Mouse (Mus musculus): Measurements from ENCODE around the gene Scrg1.
"Not testable (repeated sequence)": the region's sequence is repeated elsewhere in the genome, so short reads cannot be mapped to it uniquely, and the experiment has no call there.

Scrg1 gene

DNA sequence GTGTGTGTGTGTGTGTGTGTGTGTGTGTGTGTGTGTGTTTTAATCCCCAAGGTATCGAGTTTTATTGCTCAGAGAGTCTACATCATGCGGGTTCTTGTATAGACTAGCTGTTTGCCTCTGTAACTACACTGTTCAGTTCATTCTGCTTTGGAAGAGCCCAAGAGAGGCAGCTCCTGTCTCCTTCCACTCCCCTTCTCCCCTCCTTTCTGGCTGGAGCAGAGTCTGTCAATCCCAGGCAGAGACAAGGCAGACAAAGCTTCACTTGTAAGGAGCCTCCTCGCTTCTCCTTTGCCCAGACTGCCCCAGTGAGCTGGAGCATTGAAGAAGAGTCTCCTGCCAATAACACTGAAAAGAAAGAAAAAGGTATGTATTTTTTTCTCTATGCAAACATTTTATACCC, at the start of gene Scrg1:
Gene Scrg1, plus strand, starts transcription at position 159 of the 400 bp plus-strand sequence.
- DNase-seq (ENCODE audit: low read depth, low spot score): no peak

DNA sequence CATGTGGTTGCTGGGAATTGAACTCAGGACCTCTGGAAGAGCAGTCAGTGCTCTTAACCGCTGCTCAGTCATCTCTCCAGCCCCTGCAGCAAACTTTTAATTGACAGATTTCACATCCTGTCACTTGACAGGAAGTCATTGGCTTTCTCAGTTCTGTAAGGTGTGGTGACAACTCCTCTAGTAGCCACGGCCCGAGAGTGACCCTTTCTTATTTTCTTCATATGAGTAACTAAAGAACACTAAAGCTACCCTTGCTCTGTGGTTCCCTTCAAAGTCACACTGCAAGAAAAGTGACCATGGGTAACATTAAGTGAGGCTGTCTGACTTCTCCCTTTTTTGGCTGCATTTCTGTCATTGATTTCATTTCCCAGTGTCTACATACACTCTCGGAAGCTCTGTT, 49.4 kb upstream of the Scrg1 start:
- DNase-seq (ENCODE audit: low read depth, low spot score): no peak

DNA sequence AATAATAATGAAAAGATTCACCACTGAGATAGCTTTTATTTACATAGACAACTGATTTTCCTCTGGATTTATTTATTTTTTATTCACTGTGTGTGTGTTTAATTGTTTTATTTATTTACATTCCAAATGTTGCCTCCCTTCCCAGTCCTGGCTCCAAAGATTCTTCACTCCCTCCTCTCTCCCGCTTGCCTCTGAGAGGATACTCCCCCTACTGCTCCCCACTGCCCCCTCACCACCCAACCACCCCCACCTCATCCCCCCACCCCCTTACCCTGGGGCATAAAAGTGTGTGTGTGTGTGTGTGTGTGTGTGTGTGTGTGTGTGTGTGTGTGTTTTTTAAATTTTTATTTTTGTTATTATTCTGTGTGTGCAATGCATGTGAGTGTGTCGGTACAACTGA, 46.4 kb upstream of the Scrg1 start:
- DNase-seq (ENCODE audit: low read depth, low spot score): no peak

DNA sequence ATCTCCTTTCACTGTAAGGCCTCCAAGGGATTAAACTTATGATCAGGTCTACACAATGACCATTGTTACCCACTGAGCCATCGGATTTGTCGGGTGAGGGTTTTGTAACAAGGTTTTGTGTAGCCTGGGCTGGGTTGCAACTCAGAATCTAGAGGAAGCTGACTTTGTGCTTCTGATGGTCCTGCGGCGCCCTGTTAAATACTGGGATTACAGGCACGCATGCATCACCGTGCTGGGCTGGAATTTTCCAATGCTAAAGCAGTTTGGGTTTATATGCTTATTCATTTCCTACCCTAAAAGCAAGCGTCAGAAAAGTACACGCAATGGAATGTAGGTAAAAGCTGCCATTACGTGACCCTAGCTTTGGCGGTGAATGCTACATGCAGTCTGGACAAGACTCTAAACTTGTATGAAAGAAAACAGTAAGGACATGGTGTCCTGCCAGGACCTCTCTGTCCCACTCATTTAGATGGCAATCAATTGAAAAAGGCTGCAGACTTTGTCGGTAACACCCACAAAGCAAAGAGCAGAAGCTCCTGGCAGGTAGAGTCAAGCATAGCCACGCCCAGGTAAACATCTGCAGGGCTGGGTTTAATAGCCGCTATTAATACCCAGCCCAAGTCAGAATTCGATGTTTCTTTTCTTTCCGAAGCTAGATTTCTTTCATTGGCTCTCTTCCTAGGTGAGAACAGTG, 45.8 kb upstream of the Scrg1 start:
- no peak for DNase-seq (ENCODE audit: low read depth, low spot score)

DNA sequence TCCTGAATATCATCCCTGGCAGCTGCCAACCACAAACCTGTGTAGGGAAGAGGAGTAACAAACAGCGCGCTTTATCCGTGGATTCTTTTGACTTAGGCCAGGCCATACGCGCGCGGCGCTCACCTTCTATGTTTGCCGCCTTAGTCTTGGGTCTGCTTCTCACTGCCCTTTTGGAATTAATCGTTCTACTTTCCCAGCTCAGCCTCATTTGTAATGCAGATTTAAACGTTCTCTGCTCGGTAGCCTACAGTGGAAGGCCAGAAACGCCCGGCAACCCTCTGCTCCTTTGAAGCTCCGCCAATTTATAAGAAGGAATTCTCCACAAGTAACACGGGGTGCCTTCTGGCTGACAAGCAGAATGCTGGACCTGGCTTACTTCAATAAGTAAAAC, 45.3 kb upstream of the Scrg1 start:
- DNase-seq (ENCODE audit: low read depth, low spot score): no peak

DNA sequence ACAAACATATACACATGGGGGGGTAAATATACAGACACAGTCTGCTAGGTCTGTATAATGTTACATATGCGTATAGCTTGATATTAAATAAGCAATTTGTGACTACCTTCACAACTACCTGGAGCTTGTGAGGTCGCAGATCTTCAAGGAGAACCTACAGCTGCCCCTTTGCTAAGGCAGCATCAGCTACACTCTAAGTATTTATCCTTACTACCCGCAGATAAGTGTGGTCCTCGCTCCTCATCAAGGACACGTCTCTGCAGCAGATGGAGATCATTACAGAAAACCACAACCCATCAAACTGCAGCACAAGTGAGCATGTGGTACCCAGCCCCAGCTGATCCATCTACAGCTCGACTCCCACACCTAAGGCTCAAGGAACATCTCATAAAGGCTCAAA, 44.4 kb upstream of the Scrg1 start:
- no peak for DNase-seq (ENCODE audit: low read depth, low spot score)

DNA sequence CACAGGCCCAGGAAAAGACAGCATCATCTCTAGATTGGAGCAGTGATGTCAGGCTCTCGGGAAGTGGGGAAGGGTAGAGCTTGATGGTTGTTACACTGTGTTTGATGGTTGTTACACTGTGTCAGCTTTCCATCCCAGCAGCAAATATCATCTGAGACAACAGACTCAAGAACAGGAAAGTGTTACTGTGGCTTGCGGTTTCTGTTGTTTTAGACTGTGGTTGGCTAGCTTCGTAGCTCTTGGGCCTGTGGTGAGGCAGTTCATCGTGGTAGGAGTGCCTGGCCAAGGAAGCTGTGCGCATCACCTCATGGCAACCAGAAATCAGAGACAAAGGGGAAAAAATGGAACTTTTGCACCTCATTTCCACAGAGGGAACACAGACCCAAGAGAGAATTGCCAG, 38.9 kb upstream of the Scrg1 start:
- DNase-seq (ENCODE audit: low read depth, low spot score): no peak

DNA sequence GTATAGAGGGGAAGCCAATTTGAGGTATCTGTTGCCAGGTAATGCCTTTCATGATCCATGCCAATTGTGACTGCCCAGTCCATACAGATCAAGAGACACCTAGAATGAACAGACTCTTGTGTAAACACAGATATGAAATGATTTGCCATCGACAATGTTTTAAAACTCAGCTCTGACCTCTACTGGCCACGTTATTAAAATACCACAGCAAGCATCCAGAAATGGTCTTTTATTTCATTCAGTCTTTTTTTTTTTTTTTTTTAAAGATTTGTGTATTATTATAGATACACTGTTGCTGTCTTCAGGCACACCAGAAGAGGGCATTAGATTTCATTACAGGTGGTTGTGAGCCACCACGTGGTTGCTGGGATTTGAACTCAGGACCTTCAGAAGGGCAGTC, 29.6 kb upstream of the Scrg1 start:
- DNase-seq (ENCODE audit: low read depth, low spot score): no peak

DNA sequence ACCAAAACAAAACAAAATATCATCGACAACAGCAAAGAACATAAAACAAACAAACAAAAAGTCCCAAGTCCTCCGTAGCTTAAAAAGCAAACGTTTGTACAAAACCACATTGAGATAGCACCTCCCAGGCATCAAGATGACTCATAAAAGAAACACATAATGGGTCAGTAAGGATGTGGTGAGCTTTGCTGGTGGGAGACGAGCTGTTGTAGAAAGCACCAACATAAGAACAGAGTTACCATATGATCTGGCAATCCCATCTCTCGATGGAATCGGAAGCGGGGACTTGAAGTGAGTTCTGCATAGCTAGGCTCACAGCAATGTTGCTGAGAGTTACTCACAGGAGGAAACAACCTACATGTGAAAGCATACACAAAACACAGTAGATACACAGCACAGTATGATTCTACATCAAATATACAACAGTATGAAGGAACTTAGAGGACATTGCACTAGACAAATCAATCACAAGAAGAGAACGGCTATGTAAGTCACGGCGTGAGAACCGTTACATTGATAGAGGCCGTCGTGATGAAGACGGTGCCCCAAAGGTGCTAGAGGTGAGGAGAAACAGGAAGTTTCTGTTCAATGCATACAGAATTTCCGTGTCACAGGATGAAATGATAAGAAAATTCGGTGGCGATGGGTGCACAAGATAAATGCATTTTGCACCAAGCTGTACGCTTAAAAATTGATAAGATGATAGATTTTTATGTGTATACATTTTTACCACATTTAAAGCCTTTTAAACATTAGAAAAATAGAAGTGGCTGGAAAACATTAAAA, 27.9 kb upstream of the Scrg1 start:
- no peak for DNase-seq (ENCODE audit: low read depth, low spot score)

DNA sequence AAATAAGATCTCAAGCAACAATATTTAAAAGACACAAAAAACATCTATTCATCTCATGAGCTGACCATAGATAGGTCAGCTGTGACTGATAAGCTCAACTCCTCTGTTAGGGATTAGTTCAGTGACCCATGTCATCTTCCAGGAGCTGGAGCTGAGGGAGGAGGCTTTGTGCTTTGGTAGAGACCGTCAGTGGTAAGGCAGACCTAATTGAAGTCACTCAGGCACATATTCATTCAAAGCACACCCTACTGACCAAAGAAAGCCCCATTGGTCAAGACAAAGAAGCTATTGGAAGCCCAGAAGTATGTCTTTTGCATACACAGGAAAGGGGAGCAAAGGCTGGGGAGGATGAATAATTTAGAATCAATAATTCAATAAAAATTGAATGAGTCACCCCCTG, 27.2 kb upstream of the Scrg1 start:
- DNase-seq (ENCODE audit: low read depth, low spot score): no peak

DNA sequence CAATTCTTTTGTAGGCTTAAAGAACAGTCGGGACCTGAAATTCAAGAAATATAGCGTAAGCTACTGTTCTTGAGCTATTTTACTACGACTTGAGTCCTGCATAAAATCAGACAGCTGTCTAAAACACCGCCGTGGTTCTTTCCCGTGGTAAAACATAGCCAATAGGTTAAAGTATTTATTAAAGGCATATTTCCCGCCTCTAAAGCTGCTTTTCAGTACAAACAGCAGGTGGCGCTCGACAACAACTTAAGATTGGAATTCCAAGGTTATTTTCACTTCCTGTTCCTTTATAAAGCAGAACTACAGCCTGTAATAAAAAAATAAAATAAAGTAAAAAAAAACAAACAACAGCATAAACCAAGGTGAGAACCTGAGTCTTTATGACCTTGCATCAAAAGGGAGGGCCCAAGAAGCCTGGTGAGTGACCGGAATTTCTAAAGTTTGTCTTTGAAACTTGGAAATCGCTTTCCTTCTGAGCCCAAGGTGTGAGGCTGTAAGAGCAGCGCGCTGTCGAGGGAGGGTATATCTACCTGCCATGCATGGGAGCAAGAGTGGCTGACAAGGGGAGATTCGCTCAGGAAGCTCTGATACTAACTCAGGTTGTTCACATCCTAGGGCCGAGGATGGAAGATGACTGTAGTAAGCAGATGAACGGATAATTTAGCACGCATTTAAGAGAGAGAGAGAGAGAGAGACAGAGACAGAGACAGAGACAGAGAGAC, 26.4 kb upstream of the Scrg1 start:
- DNase-seq (ENCODE audit: low read depth, low spot score): peak; percentile 64

DNA sequence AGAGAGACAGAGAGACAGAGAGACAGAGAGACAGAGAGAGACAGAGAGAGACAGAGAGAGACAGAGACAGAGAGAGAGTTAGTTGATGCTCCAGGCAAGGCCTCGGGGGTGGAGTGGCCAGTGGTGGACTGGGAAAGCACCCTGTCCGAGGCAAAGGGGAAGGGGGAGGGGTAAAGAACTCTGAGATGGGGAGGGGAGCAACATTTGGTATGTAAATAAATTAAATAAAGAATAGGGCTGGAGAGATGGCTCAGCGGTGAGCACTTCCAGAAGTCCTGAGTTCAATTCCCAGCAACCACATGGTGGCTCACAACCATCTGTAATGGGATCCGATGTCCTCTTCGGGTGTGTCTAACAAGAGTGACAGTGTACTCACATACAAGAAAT, 25.8 kb upstream of the Scrg1 start:
- DNase-seq (ENCODE audit: low read depth, low spot score): not testable (repeated sequence)

DNA sequence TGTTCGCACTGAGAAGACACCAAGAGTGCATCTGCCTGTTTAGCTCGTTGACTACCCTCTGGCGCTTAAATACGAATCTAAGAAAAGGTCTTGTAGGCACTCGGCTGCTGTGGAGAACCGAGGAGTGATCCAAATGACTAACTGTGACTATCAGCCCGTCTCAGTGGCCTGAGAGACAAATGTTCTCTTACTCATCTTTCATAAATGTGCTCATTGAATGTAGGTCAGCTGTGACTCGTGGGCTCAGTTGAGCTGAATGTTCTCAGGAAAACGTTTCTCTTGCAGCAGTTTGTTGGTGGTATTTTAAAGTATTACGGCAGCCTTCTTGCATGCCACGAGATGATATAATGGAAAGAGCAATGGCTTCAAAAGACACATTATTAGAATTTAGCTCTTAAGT, 24.8 kb upstream of the Scrg1 start:
- no peak for DNase-seq (ENCODE audit: low read depth, low spot score)

DNA sequence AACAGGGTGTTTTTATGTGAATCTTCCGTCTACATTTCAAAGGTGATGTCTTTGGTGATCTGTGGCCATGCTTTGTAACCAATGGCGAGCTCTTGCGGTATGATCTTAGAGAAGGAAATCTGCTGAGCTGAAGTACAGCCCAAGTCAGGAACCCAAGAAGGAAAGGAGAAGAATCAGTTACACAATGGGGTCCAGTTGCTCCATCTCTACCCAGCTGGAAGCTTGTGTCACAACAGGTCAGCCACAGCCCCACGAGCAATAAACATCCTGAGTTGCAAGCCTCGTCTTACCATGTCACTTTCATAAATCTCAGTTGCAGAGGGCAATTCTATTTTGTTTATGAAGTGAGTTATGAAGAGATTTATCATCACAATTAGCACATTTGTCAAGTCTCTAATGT, 22.9 kb upstream of the Scrg1 start:
- no peak for DNase-seq (ENCODE audit: low read depth, low spot score)

DNA sequence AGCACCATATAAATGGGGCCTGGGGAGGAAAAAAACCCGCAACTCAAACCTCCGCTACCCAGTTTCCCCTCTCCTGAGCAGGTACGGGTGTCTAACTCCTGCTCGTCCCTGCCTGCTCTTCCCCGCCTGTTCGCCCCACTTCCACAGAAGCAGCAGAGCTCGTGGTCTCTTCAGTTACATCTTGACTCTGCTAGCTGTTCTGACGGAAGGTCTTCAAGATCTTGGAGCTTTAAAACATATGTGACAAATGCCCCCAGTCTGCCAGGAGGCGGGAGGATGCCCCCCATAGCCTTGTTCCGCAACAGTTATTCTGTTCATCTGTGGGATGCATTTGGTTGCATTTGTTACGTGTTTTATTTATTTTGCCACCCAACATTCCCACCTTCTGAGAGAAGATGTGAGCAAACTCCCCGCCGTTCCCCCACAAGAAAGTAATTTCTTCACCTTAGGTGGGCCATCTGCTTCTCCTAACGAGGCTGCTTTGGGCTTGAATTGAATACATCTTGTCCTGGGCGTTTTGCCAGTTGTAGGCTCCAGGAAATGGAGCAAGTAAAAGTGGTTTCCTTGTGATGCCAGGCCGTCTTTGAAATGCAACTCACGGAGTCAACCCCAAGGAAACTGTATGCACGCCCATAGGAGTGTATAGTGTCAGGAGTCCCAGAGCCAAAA, 19.8 kb upstream of the Scrg1 start:
- no peak for DNase-seq (ENCODE audit: low read depth, low spot score)

DNA sequence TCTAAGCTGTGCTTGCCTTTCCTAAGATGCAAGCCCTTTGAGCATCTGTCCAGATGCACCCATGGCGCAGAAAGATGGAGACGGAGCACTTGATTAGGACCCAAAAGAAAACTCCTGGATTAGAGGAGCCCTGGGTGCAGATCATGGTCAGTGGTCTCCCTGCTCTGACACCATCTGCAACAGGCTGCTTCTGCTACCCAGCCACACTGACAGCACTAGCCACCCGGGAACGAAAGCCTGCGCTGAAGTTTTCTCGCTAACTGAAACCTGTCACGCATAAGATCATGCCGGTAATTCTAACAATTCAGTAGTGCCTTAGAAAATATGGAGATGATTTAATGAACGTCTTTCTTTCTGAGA, 19.3 kb upstream of the Scrg1 start:
- DNase-seq (ENCODE audit: low read depth, low spot score): no peak

DNA sequence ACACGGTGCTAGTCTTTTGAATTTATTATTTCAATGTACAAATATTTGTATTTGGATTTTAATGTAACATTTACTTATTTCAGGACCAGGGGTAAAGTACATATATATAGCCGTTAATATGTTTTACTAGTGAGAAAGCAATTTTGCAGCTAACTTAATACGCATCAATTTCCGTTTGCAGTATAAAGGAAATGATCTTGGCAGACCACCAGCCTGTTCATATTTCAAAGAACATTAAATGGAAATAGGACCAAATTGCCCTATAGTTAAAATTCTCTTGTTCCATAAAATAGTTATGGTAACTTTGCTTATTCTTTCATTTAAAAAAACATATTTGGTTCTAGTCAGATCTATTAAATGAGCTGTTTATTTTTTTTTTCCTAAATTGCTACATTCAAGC, 14.6 kb upstream of the Scrg1 start:
- no peak for DNase-seq (ENCODE audit: low read depth, low spot score)

DNA sequence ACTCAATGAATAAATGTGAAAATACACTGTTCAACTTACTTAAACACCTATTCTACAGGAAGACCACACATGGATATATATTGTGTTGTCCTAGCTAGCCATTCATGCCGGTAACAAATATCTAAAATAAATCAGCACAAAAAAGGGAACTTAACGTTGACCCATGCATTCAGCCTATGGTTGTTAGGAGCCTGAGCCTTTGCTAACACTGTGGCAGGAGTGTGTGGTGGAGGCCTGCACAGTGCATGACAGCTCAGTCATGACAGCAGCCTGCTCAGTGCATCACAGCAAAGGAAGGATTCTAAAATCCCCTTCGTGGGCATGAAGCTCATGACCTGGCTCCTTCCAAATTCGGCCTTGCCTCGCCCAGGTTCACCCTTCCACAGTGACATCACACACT, 14.2 kb upstream of the Scrg1 start:
- no peak for DNase-seq (ENCODE audit: low read depth, low spot score)

DNA sequence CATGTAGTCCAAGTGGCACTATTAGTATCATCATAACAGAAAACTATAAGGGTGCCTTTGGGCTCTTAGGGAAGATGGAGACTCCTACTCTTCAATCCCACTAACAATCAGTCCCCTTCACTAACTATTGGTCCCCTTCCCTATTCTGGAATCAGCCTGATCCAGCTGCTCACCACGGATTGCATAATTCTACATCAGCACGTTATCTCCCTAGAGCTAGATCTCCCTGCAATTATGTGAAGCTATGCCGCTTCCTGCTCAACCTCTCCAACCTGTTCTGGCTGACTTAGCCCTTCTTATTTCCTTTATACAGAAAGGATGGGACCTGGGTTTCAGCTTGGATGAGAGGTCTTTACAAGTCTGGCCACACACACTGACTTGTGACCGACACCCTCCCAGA, 12.4 kb upstream of the Scrg1 start:
- DNase-seq (ENCODE audit: low read depth, low spot score): no peak

DNA sequence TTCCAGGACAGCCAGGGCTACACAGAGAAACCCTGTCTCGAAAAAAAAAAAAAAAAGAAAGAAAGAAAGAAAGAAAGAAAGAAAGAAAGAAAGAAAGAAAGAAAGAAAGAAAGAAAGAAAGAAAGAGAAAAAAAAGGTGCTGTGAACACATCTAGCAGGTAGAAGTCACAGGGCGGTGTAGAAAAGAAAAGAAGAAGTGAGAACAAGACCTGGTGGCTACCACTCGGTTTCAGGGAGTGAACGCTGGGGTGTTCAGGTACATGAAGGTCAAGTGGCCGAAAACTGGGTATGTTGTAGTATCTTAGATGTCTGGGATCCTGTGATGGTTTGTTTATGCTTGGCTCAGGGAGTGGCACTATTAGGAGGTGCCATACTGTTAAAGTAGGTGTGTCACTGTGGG, 9.8 kb upstream of the Scrg1 start:
- not testable (repeated sequence) for DNase-seq (ENCODE audit: low read depth, low spot score)

DNA sequence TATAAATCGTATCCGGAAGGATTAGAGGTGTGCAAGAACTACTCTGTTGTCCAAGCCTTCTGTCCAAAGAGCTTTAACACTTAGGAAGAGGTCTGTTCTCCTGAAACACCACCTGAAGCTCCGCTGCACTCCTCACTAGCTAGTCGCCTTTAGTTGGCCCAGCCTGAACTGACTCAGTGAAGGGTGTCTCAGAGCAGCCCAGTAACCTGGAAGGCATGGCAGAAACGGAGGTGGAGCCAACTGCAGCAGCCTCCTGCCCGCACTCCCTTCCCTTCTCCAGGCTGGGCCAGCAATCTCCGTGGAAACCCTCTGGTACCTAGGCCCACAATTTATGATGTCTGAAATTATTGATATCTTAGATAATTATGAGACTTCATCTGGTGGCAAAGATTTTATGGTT, 5.0 kb upstream of the Scrg1 start:
- no peak for DNase-seq (ENCODE audit: low read depth, low spot score)

DNA sequence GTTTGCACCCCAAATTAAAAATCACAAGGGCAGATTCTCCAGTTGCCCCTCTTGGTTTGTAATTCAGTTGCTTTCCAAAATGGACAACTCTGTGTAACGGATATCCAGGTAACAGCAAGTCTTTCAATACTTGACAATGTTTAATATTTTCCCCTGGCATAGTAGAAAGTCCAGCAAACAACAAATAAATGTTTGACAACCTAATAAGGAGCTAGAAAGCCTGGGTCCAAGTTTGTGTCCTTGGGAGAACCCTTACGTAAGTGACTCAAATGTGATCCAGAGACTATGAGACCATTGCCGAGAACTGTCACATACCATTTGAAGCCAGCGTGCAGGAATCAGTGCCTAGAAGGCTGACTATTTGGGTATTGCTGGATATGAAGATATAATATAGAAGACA, 3.8 kb upstream of the Scrg1 start:
- DNase-seq (ENCODE audit: low read depth, low spot score): no peak
